Mouse (Mus musculus) embryonic facial prominence, embryonic 15.5 days (tissue): Measurements from ENCODE around the gene Manba. TPM values are rescaled to one million over a fixed set of nuclear protein-coding genes. Genes with fewer than 3 reads are reported as not detected.
A peak's percentile ranks its signal among the peaks of the same experiment; 100 is the strongest.
"Not testable (repeated sequence)": the region's sequence is repeated elsewhere in the genome, so short reads cannot be mapped to it uniquely, and the experiment has no call there.

ENCODE experiments used
- ATAC-seq: fragments of 200-750 bp; cut with Nextera tagmentation; 2 replicates; pipeline ENCODE4 v1.8.0; 2017; ENCODE audit warnings: low read depth, moderate TSS enrichment; ENCODE audit not compliant: insufficient number of reproducible peaks, low FRiP score, low TSS enrichment
- H3K27ac ChIP-seq: fragments of 300-500 bp; sonication (generic); replicated peaks from 2 replicates; pipeline ENCODE4 v1.5.1; 2015; ENCODE audit warnings: mild to moderate bottlenecking, inconsistent platforms
- H3K27me3 ChIP-seq: fragments of 300-500 bp; sonication (generic); 2 replicates; pipeline ENCODE4 v1.6.1; 2015; ENCODE audit warnings: inconsistent platforms
- H3K36me3 ChIP-seq: fragments of 300-500 bp; sonication (generic); 2 replicates; pipeline ENCODE4 v1.6.1; 2015; ENCODE audit warnings: mild to moderate bottlenecking, inconsistent platforms
- H3K4me1 ChIP-seq: fragments of 300-500 bp; sonication (generic); 2 replicates; pipeline ENCODE4 v1.6.1; 2015; ENCODE audit warnings: inconsistent platforms
- H3K4me2 ChIP-seq: fragments of 300-500 bp; sonication (generic); replicated peaks from 2 replicates; pipeline ENCODE4 v1.6.1; 2015; ENCODE audit warnings: mild to moderate bottlenecking, inconsistent platforms
- H3K4me3 ChIP-seq: fragments of 300-500 bp; sonication (generic); replicated peaks from 2 replicates; pipeline ENCODE4 v1.5.1; 2015; ENCODE audit warnings: mild to moderate bottlenecking, inconsistent platforms
- H3K9ac ChIP-seq: fragments of 300-500 bp; sonication (generic); 2 replicates; pipeline ENCODE4 v1.6.1; 2015; ENCODE audit warnings: inconsistent platforms
- H3K9me3 ChIP-seq: fragments of 300-500 bp; sonication (generic); replicated peaks from 2 replicates; pipeline ENCODE4 v1.6.1; 2016; ENCODE audit warnings: inconsistent platforms
- WGBS: fragments of 180-500 bp; shearing (Covaris S2); methylation state at CpG from one replicate; pipeline ENCODE4 v1.1.7; 2015; 5-methylcytosine and 5-hydroxymethylcytosine counted together
- polyA plus RNA-seq: library from polyadenylated mRNA; unstranded; fragments of >200 nt; fragmentation: Nextera tagmentation; extraction: Ambion mirVana; gene quantifications from 2 replicates; pipeline ENCODE4 v1.2.1, GENCODE M21; 2015

The Manba gene
- polyA plus RNA-seq, 1 experiment from 2014 or later, result 7.2 TPM

DNA sequence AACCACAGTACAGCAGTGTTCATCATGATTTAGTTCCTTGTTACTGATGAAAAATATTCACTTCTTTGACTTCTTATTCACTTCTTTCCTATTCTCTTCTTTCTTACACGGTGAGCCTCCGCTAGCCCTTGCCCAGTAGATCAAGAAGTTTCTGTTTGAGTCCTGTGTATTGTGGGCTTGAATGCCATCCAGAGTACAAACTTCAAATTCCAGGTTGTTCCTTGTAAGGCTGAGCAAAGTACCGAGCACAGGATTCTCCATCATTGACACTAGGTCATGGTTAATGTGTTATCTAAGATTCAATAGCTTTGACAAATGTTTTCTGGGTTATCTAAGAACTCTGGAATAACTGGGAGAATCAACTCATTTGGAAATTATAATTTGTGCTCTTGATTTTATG is 25.0 kb downstream of the Manba start:
- H3K27ac ChIP-seq, result no peak overlapping the region
- no peaks in the 10 kb centered on the region for H3K27me3 ChIP-seq
- no peaks in the 10 kb centered on the region for H3K36me3 ChIP-seq
- H3K4me1 ChIP-seq, result no peaks in the 10 kb centered on the region
- H3K9me3 ChIP-seq, result no peaks in the 10 kb centered on the region
- 86% methylated on average over 3 of the region's 3 CpGs for WGBS
- no peak overlapping the region for H3K9ac ChIP-seq
- no peak overlapping the region for H3K4me3 ChIP-seq
- no peak for ATAC-seq
- H3K4me2 ChIP-seq, result no peak overlapping the region

GRCm38 (mm10) chr3:135511683-135512082 is 26.3 kb downstream of the Manba start:
- Histone ChIP-seq H3K4me1 (no peaks in the 10 kb centered on the region), H3K27ac (no peak overlapping the region), H3K9me3 (no peaks in the 10 kb centered on the region), H3K4me3 (no peak overlapping the region), H3K9ac (no peak overlapping the region), H3K27me3 (no peaks in the 10 kb centered on the region), H3K36me3 (no peaks in the 10 kb centered on the region), H3K4me2 (no peak overlapping the region)
- WGBS, result 43% methylated on average over 11 of the region's 11 CpGs
- no peak for ATAC-seq

DNA sequence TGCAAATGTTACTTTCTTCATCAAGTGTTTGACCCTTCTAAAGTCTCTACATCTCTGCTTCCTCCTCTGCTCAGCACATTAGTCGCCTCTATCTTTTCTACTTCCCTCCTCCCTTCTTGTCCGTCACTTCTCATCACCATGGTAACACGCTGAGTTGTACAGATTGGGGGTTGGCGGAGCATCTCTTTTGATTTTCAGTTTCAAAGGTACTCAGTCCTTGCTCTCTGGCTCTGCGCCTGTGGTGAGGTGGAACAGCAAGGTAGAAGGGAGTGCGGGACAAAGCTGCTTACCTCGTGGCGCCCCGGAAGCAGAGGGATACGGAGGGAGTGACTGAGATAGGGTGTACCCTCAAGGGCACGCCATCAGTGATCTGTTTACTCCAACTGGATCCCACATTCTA is 27.9 kb downstream of the Manba start:
- Histone ChIP-seq H3K4me2 (no peak overlapping the region), H3K4me3 (no peak overlapping the region), H3K36me3 (no peaks in the 10 kb centered on the region), H3K9me3 (no peaks in the 10 kb centered on the region), H3K27ac (no peak overlapping the region), H3K27me3 (no peaks in the 10 kb centered on the region), H3K4me1 (no peaks in the 10 kb centered on the region), H3K9ac (no peak overlapping the region)
- no peak for ATAC-seq
- WGBS, result 59% methylated on average over 11 of the region's 11 CpGs

DNA sequence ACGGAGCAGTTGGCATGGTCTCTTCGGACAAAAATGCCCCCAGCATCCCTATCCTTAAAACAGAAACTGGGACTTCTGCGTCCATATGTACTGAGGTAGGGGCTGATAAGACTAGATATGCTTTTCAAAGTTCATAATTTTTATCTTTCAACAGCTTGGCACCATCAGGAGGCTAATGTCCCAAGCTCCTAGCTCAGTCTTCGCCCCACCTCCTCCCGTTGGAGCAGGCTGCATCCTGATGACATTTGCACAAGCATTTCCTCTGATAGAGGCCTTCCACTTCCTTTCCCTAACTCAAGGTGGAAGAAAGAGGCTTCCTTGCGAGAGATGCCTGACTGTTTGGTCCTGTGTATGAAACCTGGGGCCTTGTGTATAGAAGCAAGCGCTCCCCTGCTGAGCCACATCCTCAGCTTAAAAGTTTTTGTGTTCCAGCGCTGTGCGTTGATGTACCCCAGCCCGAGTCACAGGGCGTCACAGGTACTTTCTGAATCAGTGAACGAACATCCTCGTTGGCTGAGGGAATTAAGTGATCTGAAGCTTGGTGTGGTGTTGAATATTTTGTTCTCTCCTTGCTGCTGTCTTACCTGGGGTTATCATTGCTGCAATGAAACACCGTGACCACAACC is 28.5 kb downstream of the Manba start:
- no peaks in the 10 kb centered on the region for H3K36me3 ChIP-seq

DNA sequence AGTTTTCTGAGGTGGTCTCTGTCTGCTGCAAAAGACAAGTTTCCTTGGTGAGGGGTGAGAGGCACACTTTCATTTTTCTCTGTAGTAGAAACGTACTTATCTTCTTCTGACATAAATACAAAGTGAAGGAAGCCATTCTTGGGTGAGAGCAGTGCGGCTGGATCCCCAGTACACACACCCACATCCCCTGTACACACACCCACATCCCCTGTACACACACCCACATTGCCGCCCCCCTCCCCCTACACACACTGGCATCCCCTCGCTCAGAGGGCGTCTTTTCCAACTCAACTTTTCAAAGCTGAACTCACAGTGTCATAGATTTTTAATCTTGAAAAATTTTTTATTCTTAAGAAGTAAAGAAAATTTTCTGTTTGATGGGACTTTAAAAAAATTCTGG is 29.8 kb downstream of the Manba start:
- ATAC-seq, result no peak
- H3K4me1 ChIP-seq, result no peaks in the 10 kb centered on the region
- H3K9ac ChIP-seq, result no peak overlapping the region
- 74% methylated on average over 5 of the region's 5 CpGs for WGBS
- H3K27me3 ChIP-seq, result no peaks in the 10 kb centered on the region
- H3K36me3 ChIP-seq, result no peaks in the 10 kb centered on the region
- H3K4me3 ChIP-seq, result no peak overlapping the region
- no peaks in the 10 kb centered on the region for H3K9me3 ChIP-seq
- no peak overlapping the region for H3K4me2 ChIP-seq
- H3K27ac ChIP-seq, result no peak overlapping the region

More for the DNA sequence above, 28.5 kb downstream of the Manba start:
- H3K9me3 ChIP-seq, result no peaks in the 10 kb centered on the region
- no peak overlapping the region for H3K9ac ChIP-seq
- 81% methylated on average over 14 of the region's 14 CpGs for WGBS
- no peak overlapping the region for H3K4me2 ChIP-seq
- H3K27me3 ChIP-seq, result no peaks in the 10 kb centered on the region
- ATAC-seq, result no peak
- no peak overlapping the region for H3K27ac ChIP-seq
- no peak overlapping the region for H3K4me3 ChIP-seq
- no peaks in the 10 kb centered on the region for H3K4me1 ChIP-seq

- no peak overlapping the region for H3K4me3 ChIP-seq
- H3K4me2 ChIP-seq, result no peak overlapping the region
- no peaks in the 10 kb centered on the region for H3K4me1 ChIP-seq
- H3K9ac ChIP-seq, result no peak overlapping the region
- ATAC-seq, result 0 out of 2 replicates have a peak, but pooled peaks have one; percentile 19
- no peaks in the 10 kb centered on the region for H3K27me3 ChIP-seq
- H3K9me3 ChIP-seq, result no peaks in the 10 kb centered on the region
- H3K27ac ChIP-seq, result no peak overlapping the region
- H3K36me3 ChIP-seq, result no peaks in the 10 kb centered on the region
- WGBS, result 51% methylated on average over 6 of the region's 6 CpGs
Measured at GRCm38 (mm10) chr3:135516891-135517290, 31.5 kb downstream of the Manba start.

DNA sequence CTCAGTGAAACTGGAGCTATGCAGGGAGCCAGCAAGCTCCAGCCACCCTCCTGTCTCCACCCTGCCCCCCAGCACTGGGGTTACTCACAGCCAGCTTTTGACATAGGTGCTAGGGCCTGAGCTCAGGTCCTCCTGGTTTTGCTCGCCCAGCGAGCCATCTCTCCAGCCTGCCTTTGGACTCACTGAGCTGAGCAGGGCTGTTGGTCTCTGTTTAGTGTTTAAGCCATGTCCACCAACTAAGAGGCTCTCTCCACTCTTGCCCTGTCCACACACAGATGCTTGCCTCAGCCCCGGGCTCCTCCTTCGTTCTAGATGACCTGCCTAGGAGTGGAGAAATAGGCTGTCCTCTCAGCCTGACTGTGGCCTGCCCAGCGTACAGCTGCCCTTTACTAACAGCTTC is 33.5 kb downstream of the Manba start:
- no peaks in the 10 kb centered on the region for H3K9me3 ChIP-seq
- 0 out of 2 replicates have a peak, but pooled peaks cover 5% of the 10 kb centered on the region for H3K4me1 ChIP-seq
- no peak overlapping the region for H3K4me3 ChIP-seq
- no peaks in the 10 kb centered on the region for H3K36me3 ChIP-seq
- 80% methylated on average over 5 of the region's 5 CpGs for WGBS
- no peak overlapping the region for H3K9ac ChIP-seq
- H3K27ac ChIP-seq, result no peak overlapping the region
- no peaks in the 10 kb centered on the region for H3K27me3 ChIP-seq
- H3K4me2 ChIP-seq, result no peak overlapping the region
- no peak for ATAC-seq

DNA sequence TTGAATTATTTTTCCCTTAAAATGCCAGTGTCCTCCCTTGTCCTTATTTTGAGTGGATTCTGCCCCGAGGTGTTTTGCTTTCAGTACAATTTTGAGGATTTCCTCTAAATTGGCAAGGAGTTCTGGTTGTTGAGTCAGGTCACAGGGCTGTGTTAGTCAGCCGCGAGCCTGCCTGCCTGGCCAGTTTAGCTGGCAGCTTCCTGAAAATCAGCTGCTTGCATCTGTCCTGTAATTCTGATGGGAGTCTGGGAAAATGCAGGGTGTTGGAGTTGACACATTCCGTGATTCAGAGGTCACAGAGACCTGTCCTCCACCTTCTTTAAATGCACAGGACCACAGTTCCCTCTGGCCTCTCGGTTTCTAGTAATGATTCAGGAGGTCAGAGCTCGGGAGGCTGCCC is 34.2 kb downstream of the Manba start:
- Histone ChIP-seq H3K27ac (no peak overlapping the region), H3K4me1 (0 out of 2 replicates have a peak, but pooled peaks cover 5% of the 10 kb centered on the region), H3K9me3 (no peaks in the 10 kb centered on the region), H3K27me3 (no peaks in the 10 kb centered on the region), H3K4me3 (no peak overlapping the region), H3K4me2 (no peak overlapping the region), H3K36me3 (no peaks in the 10 kb centered on the region), H3K9ac (no peak overlapping the region)
- ATAC-seq, result no peak
- WGBS, result 52% methylated on average over 6 of the region's 6 CpGs

GRCm38 (mm10) chr3:135521963-135522362 is 36.6 kb downstream of the Manba start:
- Histone ChIP-seq H3K27ac (no peak overlapping the region), H3K4me1 (0 out of 2 replicates have a peak, but pooled peaks cover 5% of the 10 kb centered on the region), H3K36me3 (no peaks in the 10 kb centered on the region), H3K9ac (no peak overlapping the region), H3K9me3 (no peaks in the 10 kb centered on the region), H3K4me2 (no peak overlapping the region), H3K4me3 (no peak overlapping the region), H3K27me3 (no peaks in the 10 kb centered on the region)
- WGBS, result 52% methylated on average over 4 of the region's 4 CpGs
- peak; percentile 29; the same call in 1 of the 2 replicates for ATAC-seq

- H3K9me3 ChIP-seq, result no peaks in the 10 kb centered on the region
- WGBS, result 52% methylated on average over 16 of the region's 16 CpGs
- no peaks in the 10 kb centered on the region for H3K36me3 ChIP-seq
- H3K9ac ChIP-seq, result no peak overlapping the region
- no peaks in the 10 kb centered on the region for H3K27me3 ChIP-seq
- no peak for ATAC-seq
- H3K4me2 ChIP-seq, result 0 out of 2 replicates have a peak overlapping the region, but pooled peaks have one; percentile 15
- no peak overlapping the region for H3K27ac ChIP-seq
- H3K4me3 ChIP-seq, result no peak overlapping the region
- 0 out of 2 replicates have a peak, but pooled peaks cover 5% of the 10 kb centered on the region for H3K4me1 ChIP-seq
Measured at GRCm38 (mm10) chr3:135522618-135523355, 37.4 kb downstream of the Manba start.

GRCm38 (mm10) chr3:135524900-135525299 is 39.5 kb downstream of the Manba start:
- H3K9ac ChIP-seq, H3K4me3 ChIP-seq, H3K36me3 ChIP-seq, H3K4me2 ChIP-seq, H3K27me3 ChIP-seq, H3K9me3 ChIP-seq, ATAC-seq, H3K4me1 ChIP-seq, H3K27ac ChIP-seq: not testable (repeated sequence)
- 45% methylated on average over 1 of the region's 2 CpGs for WGBS
